In genomic region chr15:25428551-25428950, GRCm38 (mm10) we compare ENCODE assay signal across 8 mouse cellular contexts. TPM values are rescaled to one million over a fixed set of nuclear protein-coding genes. Genes with fewer than 3 reads are reported as not detected.
A peak's percentile ranks its signal among the peaks of the same experiment; 100 is the strongest.
DNase-seq lines count a peak whose midpoint lies in the region; ATAC-seq and TF ChIP-seq lines count a peak whose summit lies in the region.

No protein-coding gene starts in this region.

- no peak for DNase-seq in cerebellum, adult 11 months
- peak; percentile 48 to 50 for DNase-seq in left cerebral cortex, postnatal 14 days (ENCODE audit: low spot score in 2 of 2)
- no peak for DNase-seq in left cerebral cortex, postnatal 10 days (ENCODE audit: extremely low spot score in 1 of 2, low spot score in 2 of 2)
- DNase-seq in brain, embryonic 14.5 days (ENCODE audit: low read depth), result peak; percentile 76
- peak; percentile 31 for DNase-seq in lung, postnatal 25 days (ENCODE audit: low spot score)
- DNase-seq in MN1 (ENCODE audit: low spot score), result no peak
- DNase-seq in gastrocnemius, adult 18-20 months (ENCODE audit: low spot score), result no peak

- no peak for TF ChIP-seq POLR2A in brain, embryonic 14.5 days (IDR thresholded peaks at IDR 0.05; ENCODE audit: borderline replicate concordance, extremely low read depth, insufficient read depth, insufficient read length, poor library complexity, severe bottlenecking)

- intact Hi-C loops in left cerebral cortex, postnatal 14 days (cut with DNase I), result loop anchor here (1.0 to 10.0 kb wide), 2 partner anchors 289 to 536 kb away; no protein-coding TSS in a partner anchor
- intact Hi-C loops in left cerebral cortex, postnatal 10 days (cut with DNase I), result no loop called here

- ATAC-seq in cerebellum, adult (ENCODE audit: insufficient number of reproducible peaks, low FRiP score, low TSS enrichment), result peak; percentile 65

- peak; percentile 37; the same call in 1 of the 2 replicates for TF ChIP-seq CTCF in brain, embryonic 14.5 days (IDR thresholded peaks at IDR 0.05; ENCODE audit: borderline replicate concordance, extremely low read depth, insufficient read depth, insufficient read length)

RNA-seq across cellular contexts. Expression of gene Basp1, which starts 15.0 kb away (rescaled TPM):
- total RNA-seq in left cerebral cortex, postnatal 14 days (2021), result 1,000 to 10,000 TPM in 1 of 2 experiments, 100 to 1,000 TPM in 1; 945 to 1,112 TPM
- 1,000 to 10,000 TPM; 1,244 to 1,287 TPM for total RNA-seq in left cerebral cortex, postnatal 10 days (2021)
- 631 and 795 TPM in 2 replicates for polyA plus RNA-seq in brain, embryonic 14.5 days (2012; rRNA removed)
- 1 to 10 TPM in 1 of 2 experiments, under 1 TPM in 1; 0.71 to 1.9 TPM for total RNA-seq in gastrocnemius, adult 18-20 months (2021)

Comparison
In these comparisons a context has a peak if more than half of its experiments do, and no peak if none do; other contexts are left out.
1. DNase-seq: peak in left cerebral cortex, postnatal 14 days (2 of 2), brain, embryonic 14.5 days (single experiment) and lung, postnatal 25 days (single experiment); none in cerebellum, adult 11 months (single experiment), left cerebral cortex, postnatal 10 days (0 of 2), MN1 (single experiment) and gastrocnemius, adult 18-20 months (single experiment).
2. RNA of gene Basp1, which starts 15.0 kb away (total RNA-seq): 1,244 to 1,287 TPM in left cerebral cortex, postnatal 10 days and 945 to 1,112 TPM in left cerebral cortex, postnatal 14 days; 0.71 to 1.9 TPM in gastrocnemius, adult 18-20 months; every median in the first group is over 100 times any median in the second.